Mouse (Mus musculus) ES-CJ7 (cell line): ENCODE measurements around the gene Ankrd34a.

Experiments
- DNase-seq: peaks from one replicate; pipeline ENCODE4 v3.0.0; 2011; ENCODE audit warnings: low read depth, low spot score

Ankrd34a gene

DNA sequence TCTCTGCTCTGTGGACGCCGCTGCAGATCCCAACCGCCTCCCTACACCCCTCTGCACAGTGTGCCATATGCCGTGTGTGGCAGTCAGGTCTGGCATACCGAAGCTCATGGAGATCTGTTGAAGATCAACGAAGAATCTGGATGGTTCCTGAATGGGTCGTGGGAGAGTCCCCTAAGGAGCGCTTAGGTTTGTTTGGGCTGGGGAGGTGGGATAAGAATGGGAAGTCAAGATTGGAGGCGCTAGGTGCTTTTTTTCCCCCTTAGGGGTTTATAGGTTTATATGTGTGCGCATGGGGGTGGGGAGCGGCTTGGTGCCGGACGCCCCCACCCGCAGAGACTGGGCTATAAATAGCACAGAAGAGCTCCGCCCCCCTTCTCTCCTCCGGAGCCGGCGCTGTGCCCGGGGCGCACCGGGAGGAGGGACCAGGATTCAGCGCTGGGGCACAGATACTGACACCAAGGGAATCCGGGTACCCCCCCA, at the start of gene Ankrd34a:
TSS of gene Ankrd34a (plus strand) at position 409 of the 480 bp plus-strand sequence.
- DNase-seq = no peak

DNA sequence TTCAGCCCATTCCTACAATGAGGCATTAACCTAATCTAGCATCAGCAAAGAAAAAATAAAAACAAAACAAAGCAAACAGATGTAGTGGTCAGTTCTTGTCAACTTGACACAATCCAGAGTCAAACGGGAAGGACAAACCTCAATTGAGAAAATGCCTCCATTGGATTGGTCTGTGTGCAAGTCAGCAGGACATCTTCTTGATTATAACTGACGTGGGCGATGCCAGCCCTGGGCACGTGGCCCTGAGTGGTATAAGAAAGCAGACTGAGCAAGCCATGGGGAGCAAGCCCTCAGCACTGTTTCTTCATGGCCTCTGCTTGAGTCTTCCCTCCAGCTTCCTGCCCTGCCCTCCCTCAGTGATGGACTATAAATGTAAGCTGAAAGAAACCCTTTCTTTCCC, 49.6 kb upstream of the Ankrd34a start:
- no peak for DNase-seq

DNA sequence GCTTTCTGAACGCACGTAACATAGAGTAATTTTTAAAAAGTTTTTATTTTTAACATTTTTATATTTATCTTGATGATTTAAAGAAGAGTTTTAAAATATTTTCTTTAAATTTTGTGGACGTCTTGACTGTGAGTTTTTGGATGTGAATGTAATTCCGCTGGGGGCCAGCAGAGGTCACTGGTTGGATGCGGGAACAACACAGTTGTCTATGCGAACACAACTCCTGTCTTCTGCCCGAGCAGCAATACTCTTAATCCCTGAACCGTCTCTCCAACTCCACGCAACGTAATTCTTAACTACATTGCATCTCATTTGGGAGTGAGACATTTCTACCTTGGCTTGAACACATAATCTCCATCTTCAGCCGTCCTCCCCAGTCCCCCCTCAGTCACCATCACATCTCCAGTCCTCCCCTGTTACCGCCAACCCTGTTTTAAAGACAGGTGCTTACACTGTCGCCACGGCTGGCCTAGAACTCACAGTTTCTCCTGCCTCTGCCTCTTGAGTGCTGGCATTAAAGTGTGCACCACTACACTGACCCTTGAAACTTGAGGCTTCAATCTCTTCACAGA, 49.0 kb upstream of the Ankrd34a start:
- peak; percentile 73 for DNase-seq

DNA sequence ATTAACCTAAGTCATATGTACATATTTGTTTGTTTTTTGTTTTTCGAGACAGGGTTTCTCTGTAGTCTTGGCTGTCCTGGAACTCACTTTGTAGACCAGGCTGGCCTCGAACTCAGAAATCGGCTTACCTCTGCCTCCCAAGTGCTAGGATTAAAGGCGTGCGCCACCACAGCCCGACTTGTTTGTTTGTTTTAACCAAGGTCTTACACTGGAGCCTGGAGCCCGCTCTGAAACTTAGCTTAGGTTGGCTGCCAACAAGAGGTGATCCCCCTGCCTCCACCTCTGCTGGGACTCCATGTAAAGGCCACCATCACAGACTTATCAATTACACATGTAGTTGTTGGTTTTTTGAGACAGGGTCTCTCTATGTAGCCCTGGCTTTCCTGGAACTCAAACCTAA, 47.6 kb upstream of the Ankrd34a start:
- DNase-seq = no peak

- no peak for DNase-seq
Measured at GRCm38 (mm10) chr3:96549346-96549745, 47.1 kb upstream of the Ankrd34a start.

GRCm38 (mm10) chr3:96551203-96551602, 45.2 kb upstream of the Ankrd34a start:
- peak; percentile 78 for DNase-seq

DNA sequence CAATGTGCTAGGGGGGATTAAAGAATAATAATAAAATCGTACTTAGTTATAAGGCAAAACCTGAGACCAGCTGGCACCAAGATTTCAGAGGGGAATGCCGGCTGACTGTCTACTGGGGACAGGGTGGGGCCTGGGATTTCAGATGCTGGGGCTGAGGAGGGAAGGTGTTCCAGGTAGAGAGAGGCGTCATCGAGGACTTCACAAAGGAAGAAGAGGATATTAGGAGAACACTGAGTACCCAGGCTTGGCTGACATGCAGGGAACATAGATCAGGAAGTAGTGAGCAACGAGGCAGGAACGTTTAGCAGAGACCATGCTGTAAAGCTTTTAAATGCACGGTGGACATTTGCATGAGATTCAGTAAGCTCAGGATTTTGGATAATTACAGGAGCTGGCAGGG, 44.5 kb upstream of the Ankrd34a start:
- DNase-seq = no peak

DNA sequence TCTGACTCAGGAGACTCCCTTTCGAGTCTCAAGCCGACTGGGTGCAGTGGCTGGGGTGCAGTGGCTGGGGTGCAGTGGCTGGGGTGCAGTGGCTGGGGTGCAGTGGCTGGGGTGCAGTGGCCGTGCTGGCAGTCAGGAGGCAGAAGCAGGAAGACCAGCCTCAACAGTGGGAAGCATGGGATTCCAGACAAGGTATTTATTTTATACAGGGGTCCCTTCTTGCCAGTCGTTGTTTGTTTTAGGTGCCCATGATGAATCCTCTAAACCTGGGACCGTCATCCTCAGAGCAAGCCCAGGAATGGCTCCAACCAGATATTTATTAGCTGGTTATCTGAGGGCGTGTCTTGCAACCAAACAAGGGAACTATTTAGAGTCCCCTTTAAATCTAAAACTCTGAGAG, 42.8 kb upstream of the Ankrd34a start:
- no peak for DNase-seq

- DNase-seq = no peak
Measured at GRCm38 (mm10) chr3:96554251-96554650, 42.2 kb upstream of the Ankrd34a start.

GRCm38 (mm10) chr3:96555041-96555596, 41.3 kb upstream of the Ankrd34a start:
- DNase-seq = no peak

- no peak for DNase-seq
Measured at GRCm38 (mm10) chr3:96555999-96556614, 40.3 kb upstream of the Ankrd34a start.

- no peak for DNase-seq
Measured at GRCm38 (mm10) chr3:96556651-96557635, 39.5 kb upstream of the Ankrd34a start.

- peak; percentile 99 for DNase-seq
Measured at GRCm38 (mm10) chr3:96557694-96558093, 38.7 kb upstream of the Ankrd34a start, which contains the start of gene Txnip. Gene Txnip (plus strand): TSS chr3:96557957.

GRCm38 (mm10) chr3:96558159-96558558, 38.3 kb upstream of the Ankrd34a start:
- DNase-seq = no peak

GRCm38 (mm10) chr3:96558668-96559196, 37.7 kb upstream of the Ankrd34a start:
- DNase-seq = no peak

- no peak for DNase-seq
Measured at GRCm38 (mm10) chr3:96559398-96559910, 37.0 kb upstream of the Ankrd34a start.

DNA sequence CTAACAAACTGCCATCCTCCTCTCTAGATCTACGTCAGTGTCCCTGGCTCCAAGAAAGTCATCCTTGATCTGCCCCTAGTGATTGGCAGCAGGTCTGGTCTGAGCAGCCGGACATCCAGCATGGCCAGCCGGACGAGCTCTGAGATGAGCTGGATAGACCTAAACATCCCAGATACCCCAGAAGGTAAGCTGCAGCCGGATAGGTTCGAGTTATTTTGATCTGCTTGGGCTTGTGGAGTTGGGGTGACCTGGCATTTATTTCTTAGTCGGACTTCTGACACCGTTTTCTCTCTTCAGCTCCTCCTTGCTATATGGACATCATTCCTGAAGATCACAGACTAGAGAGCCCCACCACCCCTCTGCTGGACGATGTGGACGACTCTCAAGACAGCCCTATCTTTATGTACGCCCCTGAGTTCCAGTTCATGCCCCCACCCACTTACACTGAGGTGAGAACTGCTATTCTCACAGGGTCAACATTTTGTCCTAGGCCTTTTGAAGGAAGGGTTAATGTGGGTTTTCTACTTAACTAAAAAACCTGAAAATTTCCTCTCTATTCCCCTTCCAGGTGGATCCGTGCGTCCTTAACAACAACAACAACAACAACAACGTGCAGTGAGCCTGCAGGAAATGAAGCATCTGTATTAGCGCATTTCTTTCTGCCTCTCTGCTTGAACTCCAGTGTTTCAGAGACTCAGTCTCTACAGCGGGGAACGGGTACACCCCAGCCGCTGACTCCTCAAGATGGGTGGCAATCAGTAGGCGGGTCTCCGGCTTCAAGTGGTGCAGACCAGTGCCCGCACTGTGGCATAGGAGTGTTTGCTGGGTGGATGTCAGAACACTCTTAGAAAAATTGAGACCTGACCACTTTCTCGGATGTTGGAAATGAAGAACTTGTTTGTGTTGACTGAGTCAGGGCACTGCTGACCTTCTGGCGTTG, 36.3 kb upstream of the Ankrd34a start:
- DNase-seq = no peak

- DNase-seq = no peak
Measured at GRCm38 (mm10) chr3:96560881-96561668, 35.4 kb upstream of the Ankrd34a start.

DNA sequence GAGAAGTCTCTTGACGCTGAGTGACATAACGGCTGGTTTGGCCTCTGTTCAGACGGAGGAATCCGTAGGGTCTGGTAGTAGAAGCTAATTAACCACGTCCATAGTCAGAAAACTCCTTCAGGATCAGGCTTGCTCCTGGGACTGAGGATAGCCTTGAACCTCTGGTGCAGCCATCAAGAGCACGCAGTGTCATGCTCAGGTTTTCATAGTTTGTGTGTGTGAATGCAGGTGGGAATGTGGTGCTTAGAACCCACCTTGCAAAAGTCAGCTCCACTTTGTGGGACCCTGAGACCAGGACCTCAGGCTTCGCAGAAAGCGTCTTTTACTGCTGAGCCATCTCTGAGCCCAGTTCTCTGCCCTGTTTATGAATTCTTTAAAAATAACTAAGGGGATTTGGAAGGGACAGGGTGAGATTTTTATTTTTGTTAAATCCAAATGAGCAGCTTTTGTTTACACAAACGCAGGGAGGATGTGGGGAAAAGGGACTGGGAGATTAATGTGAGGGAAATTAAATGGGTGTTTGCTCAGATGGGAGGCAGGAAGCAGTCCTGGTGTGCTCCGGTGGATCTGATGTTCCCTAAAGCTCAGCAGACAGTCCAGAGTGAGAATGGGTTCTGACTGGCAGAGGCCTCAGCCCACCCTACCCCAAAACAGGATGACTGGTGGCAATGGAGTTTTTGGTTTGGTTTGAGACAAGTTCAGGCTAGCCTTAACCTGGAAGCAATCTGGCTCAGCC, 34.3 kb upstream of the Ankrd34a start:
- no peak for DNase-seq
